Mouse (Mus musculus) ES-E14 (cell line): ENCODE measurements around the gene Cutal.

Source experiments
- HCFC1 ChIP-seq: IDR thresholded peaks from 2 replicates; pipeline ENCODE4 v1.6.1; 2012; ENCODE audit warnings: low read length, inconsistent platforms, borderline replicate concordance; ENCODE audit not compliant: insufficient read depth
- ZC3H11A ChIP-seq: IDR thresholded peaks from 2 replicates; pipeline ENCODE4 v1.6.1; 2012; ENCODE audit warnings: low read depth, mild to moderate bottlenecking, inconsistent platforms, low read length, borderline replicate concordance

GRCm38 (mm10) chr2:34828026-34828425 is 46.2 kb upstream of the Cutal start:
- no peak for TF ChIP-seq HCFC1
- no peak for TF ChIP-seq ZC3H11A
